Mouse (Mus musculus): ENCODE measurements around the gene Clspn.
A peak's percentile ranks its signal among the peaks of the same experiment; 100 is the strongest.

Gene Clspn

DNA sequence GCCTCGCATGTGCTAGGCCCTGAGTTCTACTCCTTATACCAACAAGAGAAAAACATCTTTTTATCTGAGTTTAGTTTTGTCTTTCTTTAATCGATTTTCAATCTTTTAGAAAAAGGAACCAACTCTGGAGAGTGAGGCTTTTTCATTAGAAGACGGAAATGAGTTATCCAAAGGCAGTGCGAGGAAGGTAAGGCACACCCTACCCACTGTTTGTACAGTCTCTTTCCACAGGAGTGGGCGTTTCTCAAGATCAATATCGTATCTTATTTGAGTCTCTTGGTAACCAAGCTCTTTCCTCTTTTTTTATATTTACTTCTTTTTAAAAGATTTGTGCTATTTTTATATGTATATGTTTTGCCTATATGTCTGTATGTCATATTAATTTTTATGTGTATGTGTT, 7.1 kb downstream of the Clspn start:
- DNase-seq (ENCODE audit: extremely low spot score): no peak

DNA sequence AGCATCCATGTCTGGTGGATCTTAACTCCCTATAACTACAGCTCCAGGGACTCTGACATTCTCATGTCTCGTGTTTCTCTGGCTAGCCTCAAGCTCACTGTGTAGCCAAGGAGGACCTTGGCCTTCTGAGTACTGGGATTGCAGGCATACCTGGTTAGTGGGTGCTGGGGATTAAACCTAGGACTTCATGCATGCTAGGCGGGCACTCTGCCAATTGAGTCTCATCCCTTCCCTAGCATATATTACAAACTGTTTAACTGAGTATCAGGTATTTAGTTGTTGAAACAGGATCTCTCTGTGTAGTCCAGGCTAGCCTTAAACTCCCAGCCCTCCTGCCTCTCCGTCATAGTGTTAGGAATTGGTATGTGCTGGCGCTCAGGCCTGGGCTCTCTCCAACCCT, 10.5 kb downstream of the Clspn start:
- DNase-seq (ENCODE audit: extremely low spot score): no peak

DNA sequence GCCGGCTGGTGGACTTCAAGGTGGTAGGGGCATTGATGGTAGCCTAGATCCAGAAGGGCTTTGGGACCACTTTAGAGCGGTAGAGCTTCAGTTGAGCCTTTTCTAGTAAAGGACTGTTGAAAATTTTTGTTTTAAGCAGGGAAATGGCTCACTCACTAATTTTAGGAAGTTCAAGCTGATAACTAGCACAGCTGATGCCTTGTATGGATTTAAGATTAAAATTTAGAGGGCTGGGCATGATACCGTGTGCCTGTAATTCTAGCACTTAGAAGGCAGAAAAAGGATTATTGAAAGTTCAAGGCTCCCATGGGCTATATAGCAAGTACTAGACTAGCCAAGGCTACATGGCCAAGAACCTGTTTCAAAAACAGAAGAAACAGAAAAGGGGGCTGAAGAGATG, 13.0 kb downstream of the Clspn start:
- no peak for DNase-seq (ENCODE audit: extremely low spot score)

DNA sequence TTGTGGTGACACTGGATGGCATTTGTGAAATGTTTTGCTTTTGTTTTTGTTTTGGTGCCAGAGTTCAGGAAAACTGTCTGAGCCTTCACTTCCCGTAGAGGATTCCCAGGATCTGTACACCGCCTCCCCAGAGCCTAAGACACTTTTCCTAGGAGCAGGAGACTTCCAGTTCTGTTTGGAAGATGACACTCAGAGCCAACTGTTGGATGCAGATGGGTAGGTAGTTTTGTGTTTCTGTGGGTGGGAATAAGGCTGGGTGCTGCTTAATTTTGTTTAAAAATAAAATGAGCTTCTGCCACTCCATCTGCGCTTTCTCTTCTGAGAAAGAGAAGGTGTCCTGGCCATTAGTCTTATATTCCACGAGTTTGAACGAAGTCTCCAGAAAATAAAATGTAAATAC, 19.5 kb downstream of the Clspn start:
- DNase-seq (ENCODE audit: extremely low spot score): no peak

DNA sequence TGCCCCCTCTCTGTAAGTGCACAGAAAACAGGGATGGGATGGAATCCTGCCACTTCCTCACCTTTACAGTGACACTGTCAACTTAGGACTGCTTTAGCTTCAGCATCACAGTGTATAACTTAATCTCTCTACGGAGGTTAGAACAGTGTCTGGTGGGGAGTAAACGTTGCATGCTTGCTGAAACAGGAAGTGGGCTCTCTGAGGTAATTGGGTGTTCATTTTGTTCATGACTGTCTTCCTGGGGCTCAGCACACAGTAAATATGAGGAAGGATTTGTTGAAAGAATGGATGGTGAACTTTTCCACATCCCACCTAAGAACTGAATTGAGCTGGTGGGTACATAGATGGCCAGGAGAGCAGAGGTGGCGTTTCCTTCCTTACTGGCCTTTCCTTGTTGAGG, 21.2 kb downstream of the Clspn start:
- no peak for DNase-seq (ENCODE audit: extremely low spot score)

DNA sequence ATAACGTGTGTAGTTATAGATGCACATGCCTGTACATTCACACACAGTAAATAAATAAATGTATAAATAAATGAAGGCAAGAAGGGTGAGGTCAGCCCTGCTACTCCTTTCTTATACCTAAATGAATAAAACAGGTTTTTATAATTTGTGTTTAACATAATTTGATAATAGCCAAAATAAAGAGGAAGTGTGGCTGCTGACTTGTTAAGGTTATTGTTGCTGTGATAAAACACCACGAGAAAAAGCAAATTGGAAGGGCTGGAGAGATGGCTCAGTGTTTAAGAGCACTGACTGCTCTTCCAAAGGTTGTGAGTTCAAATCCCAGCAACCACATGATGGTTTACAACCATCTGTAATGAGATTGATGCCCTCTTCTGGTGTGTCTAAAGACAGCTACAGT, 22.3 kb downstream of the Clspn start:
- no peak for DNase-seq (ENCODE audit: extremely low spot score)

DNA sequence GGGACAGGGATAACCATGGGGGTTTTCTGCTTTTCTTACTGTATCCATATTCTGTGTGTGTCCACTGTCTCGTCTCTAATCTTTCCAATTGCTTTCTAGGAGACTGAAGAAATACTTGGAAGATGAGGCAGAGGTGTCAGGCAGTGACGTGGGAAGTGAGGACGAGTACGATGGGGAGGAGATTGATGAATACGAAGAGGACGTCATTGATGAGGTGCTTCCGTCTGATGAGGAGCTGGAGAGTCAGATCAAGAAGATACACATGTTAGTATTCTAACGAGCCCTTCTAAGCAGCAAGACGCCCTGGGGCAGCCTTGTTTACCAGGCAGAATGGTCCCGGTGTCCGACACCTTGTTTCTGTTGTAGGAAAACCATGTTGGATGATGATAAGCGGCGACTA, 29.0 kb downstream of the Clspn start:
- no peak for DNase-seq (ENCODE audit: extremely low spot score)

DNA sequence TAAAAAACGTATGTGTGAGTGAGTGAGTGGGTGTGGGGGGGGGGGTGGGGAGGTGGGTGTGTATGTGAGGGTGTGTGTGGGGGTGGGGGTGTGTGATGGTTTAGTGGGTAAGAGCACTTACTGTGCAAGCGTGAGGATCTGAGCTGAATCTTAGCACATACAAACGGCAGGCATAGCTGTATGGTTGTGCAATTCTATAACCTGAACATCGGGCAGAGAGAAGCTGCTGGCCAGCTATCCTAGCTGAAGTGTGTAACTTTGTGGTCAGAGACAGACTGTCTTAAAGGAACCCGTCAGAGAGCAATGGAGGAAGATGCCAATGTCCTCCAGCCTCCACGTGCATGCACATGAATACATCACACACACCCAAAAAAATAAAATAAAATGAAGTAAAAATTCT, 35.3 kb downstream of the Clspn start:
- DNase-seq (ENCODE audit: extremely low spot score): no peak

DNA sequence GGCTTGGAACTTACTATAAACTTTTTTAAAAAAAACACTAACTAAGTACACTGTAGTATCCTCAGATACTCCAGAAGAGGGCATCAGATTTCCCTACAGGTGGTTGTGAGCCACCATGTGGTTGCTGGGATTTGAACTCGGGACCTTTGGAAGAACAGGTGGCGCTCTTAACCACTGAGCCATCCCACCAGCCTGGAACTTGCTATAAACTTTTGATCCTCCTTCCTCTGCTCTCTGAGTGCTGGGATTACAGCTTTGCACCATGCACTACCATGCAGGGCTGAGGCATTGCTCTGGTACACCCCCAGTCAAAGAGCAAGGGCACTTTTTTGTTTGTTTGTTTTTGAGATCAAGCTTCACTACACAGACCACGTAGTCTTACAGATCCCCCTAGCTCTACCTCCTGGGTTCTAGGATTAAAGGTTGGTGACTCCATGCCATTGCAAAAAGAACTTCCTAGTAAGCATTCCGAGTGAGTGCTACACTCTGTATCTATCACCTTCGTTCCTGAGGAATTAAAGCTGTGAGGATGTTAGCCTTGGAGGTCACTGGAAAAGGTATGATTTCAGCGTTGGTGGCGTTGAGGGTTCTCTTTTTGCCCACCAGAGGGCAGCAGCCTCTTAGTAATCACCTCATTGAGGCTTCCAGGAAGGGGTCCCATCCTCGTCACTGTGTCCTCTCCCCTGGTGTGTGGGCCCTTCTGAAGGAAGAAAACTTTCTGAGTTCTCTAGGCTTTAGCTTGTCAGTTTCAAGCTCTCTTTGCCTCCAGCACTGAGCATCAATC, 43.4 kb downstream of the Clspn start:
- DNase-seq (ENCODE audit: extremely low spot score): peak; percentile 71

DNA sequence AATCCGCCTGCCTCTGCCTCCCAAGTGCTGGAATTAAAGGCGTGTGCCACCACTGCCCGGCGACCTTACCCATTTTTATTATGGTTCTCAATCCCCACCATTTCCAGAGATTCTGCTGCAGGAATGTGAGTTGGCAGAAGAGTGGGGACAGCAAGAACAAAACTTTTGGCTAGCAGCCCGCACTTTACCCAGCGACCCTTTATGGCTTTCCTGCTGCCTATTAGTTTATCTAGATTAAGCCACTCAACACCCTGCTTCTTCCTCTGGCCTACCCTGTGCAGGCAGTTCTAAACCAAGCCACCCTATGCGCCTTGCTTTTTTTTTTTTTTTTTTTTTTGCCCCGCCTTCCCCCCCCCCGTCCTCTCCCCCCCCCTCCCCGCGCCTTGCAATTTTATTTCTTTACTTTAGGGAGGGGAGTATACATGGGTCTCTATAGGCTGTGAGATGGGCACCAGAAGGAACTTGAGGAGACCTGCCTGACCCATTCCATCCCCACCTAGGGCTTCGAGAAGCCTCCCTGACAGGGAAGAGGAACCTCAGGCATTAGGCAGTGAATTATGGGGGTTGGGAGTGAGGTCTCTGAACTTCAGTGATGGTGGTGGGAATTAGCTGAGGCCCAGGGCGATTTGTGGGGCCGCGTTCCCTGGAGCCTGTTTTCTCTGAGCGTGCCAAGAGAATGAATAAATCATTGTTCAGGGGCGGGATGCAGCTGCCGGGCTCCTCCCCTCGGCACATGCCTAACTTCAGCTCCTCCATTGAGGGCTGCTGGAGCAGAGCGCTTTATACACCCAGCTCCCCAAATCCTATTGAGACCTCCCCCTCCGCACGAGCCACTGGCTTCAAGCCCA, 45.1 kb downstream of the Clspn start:
- peak; percentile 76 for DNase-seq (ENCODE audit: extremely low spot score)

DNA sequence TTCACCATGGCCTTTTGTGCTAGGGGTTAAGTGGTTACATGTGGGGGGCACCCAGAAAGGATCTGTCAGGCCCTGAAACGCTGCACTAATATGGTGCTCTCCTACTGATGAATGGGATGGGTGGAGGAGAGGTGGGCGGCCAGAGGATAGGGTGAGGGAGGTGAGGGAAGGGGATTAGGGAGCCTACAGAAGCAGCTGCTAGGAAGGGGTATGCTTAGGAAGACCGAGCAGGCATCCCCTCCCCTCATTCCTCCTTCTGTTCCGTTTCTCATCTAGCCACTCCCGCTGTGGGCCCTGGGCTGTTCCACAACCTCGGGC, 45.7 kb downstream of the Clspn start:
- no peak for DNase-seq (ENCODE audit: extremely low spot score)

DNA sequence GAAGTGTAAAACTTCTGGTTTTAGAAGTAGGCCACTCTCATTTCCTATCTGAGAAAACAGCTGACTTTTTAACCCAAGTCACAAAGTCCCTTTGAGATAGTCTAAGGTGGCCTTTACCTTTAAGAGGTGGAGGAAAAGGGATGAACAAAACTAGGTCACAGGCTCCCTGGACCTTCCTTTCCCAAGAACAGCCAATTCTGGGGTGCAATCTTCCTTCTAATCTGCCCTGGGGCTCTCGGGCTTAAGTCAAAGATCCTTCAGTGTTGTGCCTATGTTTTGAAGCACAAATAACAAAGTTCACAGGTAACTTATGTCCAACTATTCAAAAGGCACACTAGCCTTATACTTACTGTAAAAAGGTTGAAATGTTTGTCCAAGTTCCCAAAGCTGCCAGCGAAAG, 47.4 kb downstream of the Clspn start:
- no peak for DNase-seq (ENCODE audit: extremely low spot score)

DNA sequence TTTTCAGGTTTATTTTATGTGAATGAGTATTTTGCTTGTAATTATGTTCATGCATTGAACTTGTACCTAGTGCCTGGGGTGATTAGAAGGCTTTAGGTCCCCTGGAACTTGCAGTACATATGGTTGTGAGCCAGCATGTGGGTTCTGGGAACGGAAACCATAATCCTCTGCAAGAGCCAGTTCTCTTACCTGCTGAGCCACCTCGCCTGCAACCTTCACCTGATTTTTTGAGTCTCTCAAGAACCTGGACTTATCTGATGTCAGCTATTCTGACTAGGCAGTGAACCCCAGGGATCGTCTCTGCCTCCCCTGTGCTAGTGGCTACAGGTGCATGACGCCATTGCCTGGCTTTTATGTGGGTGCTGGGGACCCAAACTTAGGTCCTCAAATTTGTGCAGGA, 49.0 kb downstream of the Clspn start:
- DNase-seq (ENCODE audit: extremely low spot score): no peak

DNA sequence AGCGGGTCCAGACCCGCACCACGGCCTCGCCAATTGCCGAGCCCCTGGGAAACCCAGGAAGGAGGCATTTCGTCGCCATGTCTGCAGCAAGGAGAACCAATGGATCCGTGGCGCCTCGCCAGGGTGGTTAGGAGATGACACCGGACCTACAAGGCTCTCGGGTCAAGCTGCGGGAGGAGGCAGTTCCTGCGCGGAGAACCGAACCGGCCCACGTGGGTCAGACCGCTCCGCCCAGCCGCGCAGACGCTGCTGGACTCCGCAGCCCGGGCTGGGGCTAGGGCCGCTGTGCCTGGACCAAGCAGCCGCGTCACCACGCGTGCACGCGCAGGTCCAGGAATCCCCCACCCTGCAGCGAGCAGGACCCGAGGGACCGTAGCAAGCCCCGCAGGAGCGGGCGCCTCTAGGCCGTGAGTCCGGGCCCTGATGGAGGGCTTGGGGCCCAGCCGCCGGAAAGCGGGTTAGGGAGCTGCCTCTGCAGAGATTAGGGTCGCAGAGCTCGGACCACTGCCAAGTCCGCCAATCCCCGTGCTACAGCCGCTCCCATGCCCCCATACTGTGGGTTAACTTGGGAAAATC, 53.0 kb downstream of the Clspn start, which contains the start of gene 5730409E04Rik:
Gene 5730409E04Rik, plus strand, starts transcription at position 213 of the 576 bp plus-strand sequence.
- DNase-seq (ENCODE audit: extremely low spot score): peak; percentile 72

DNA sequence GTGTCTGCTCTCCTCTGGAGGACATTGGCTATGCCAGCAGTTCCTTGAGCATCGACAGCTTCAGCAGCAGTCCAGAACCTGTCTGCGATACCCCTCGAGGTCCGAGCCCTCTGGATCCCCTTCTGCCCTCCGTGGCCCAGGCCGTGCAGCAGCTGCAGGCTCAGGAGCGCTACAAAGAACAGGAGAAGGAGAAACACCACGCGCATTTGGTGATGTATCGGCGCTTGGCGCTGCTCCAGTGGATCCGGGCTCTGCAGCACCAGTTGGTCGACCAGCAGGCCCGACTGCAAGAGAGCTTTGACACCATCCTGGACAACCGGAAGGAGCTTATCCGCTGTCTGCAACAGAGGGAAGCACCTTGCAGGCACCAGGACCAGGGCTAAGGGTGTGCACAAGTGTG, 55.3 kb downstream of the Clspn start:
- no peak for DNase-seq (ENCODE audit: extremely low spot score)

DNA sequence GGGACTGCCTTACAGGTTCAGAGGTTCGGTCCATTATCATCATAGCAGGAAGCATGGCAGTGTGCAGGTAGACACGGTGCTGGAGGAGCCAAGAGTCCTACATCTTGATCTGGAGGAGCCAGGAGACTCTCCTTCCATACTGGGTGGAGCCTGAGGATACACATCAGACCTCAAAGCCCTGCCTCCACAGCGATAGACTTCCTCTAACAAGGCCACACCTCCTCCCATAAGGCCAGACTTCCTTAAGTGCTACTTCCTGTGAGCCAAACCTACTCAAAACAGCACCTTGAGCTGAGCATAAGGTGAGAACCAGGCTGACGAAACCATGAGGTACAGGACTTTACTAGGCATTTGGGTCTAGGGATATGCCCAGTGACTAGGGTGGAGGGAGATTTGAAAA, 59.6 kb downstream of the Clspn start:
- no peak for DNase-seq (ENCODE audit: extremely low spot score)

DNA sequence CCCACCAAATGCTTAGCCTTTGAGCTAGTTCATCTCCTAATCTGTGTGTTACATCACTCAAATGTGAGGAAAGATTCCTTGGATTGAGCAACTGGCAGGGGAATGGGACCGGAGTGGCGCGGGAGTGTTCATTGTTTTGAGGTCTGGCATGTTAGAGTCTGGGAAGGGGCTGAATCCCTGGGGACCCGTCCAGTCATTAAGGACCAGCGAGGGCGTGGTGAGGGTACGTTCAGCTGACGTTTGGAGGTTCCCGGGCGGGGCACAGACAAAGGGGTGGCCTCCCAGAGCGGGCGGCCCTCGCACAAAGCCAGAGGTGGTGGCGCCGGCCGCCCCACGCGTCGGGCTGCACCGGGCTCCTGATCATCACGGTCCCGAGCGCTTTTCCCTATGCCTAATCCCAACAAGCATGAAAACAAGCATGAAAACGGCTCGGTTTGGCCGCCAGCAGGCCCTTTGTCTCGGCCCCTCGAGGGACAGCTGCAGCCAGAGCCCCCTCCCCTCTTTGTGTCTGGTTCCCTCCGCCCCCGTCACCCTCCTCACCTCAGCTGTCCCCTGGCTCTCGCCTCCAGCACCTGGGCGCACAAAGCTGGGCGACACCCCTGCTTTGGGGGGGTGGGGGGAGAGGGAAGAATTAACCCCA, 63.1 kb downstream of the Clspn start:
- peak; percentile 67 for DNase-seq (ENCODE audit: extremely low spot score)

DNA sequence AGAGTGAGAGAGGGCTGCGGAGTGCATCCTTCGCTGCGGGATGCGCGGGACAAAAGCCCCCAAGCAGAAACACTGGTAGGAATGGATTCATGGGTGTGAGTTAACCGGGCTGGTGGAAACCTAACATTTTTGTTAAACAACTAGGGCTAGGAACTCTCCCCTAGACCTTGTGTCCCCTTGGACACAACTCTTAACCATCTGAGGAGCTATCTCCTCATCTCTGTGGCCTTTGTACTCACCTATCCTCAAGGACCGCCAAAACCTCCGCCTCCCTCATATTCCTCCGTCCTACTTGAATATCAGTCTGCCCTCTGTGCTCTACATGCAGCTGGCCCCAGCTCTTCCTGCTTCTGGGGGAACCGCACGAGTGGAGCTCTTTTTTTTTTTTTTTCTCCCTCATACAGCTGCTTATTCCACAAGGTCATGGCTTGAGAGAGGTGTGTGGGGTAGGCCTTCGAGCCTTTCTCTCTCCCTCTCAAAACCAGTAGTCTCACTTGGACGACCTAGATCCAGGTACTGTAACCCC, 63.7 kb downstream of the Clspn start:
- DNase-seq (ENCODE audit: extremely low spot score): no peak

DNA sequence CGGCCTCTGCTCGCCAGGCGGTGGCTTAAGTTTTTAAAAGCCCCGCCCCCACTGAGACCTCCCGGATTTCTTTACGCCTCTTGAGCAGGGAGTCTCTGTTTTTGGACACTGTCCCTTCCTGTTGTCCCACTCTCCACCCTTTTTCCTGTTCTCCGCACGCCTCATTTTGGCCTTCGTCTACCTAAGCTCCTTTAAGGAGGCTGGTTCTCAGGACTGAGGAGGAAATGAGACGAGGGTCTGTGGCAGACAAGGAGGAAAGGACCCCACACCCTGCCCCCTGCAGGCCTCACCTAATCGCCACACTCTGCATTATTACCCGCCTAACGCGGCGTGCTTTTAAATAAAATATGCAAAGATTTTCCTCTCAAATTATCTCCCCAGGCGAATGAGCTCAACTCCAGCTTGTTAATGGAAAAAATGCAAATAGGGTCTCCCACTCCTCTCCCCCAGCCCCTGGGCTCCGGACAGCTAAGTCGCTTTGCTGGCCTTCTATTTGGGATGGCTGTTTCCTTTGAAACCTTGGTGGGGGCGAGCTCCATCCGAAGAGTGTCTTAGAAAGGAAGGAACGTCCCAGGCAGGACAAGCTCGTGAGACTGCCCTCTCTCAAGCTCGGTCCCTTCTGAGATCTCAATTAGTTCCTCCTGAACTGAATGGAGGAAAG, 70.4 kb downstream of the Clspn start:
- peak; percentile 64 for DNase-seq (ENCODE audit: extremely low spot score)

DNA sequence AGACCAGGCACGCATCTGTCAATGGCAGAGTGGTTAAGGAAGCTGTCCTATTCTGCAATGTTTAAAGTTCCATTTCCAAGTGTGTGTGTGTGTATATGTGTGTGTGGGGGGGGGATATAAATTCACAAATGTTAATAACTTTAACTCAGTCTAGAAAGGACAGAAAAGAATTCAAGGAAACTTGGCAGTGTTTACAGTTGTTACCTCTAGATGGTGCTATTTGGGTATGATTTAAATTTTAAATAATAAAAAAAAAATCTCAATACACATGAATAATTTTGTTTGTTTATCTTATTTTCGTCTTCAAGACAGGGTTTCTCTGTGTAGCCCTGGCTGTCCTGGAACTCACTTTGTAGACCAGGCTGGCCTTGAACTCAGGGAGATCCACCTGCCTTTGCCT, 75.2 kb downstream of the Clspn start:
- DNase-seq (ENCODE audit: extremely low spot score): no peak

DNA sequence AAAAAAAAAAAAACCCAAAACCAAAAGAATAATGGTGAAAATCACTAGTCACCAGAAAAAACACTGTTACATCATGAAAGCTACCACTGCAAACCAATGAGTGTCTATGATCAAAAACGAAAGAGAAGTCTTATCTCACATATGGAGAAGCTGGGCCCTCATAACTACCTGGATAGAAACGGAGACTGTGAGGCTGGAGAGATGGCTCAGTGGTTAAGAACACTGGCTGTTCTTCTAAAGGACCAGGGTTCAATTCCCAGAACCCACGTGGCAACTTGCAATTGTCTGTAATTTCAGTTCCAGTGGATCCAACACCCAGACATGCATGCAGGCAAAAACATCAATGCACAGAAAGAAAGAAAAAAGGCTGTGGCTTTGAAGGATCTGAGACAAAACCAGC, 75.9 kb downstream of the Clspn start:
- DNase-seq (ENCODE audit: extremely low spot score): no peak

DNA sequence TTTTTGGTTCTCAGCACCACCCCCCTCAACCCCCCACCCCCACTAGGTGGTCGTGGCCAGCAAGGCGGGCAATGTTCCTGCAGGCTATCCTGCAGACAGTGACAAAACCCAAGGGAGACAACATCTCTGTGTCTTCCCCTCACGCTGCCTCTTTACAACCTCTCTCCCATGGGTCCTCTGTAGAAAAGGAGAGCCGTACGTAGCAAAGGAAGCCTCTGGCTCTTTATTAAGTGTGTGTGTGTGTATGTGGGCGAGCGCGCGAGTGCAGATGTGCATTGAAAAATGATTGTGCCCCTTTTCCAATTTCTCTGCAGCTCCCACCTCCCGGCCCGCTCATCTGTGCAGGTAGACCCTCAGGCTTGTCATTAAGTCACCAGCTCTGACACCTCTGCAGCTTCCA, 79.6 kb downstream of the Clspn start:
- no peak for DNase-seq (ENCODE audit: extremely low spot score)

All from embryo, embryonic 9.5 days (tissue).